Mouse (Mus musculus) midbrain, embryonic 12.5 days (tissue): ENCODE data around the gene Serpine2. TPM values are rescaled to one million over a fixed set of nuclear protein-coding genes. Genes with fewer than 3 reads are reported as not detected.

Source experiments
- ATAC-seq: fragments of 200-750 bp; cut with Nextera tagmentation; 2 replicates; pipeline ENCODE4 v1.8.0; 2017; ENCODE audit warnings: low read depth, moderate TSS enrichment, moderate library complexity; ENCODE audit not compliant: low FRiP score
- H3K27ac ChIP-seq: fragments of 300-500 bp; sonication (generic); replicated peaks from 2 replicates; pipeline ENCODE4 v1.5.1; 2016; ENCODE audit warnings: mild to moderate bottlenecking
- H3K27me3 ChIP-seq: fragments of 300-500 bp; sonication (generic); 2 replicates; pipeline ENCODE4 v1.6.1; 2016; ENCODE audit warnings: mild to moderate bottlenecking
- H3K36me3 ChIP-seq: fragments of 300-500 bp; sonication (generic); 2 replicates; pipeline ENCODE4 v1.6.1; 2016
- H3K4me1 ChIP-seq: fragments of 300-500 bp; sonication (generic); 2 replicates; pipeline ENCODE4 v1.6.1; 2016
- H3K4me2 ChIP-seq: fragments of 300-500 bp; sonication (generic); replicated peaks from 2 replicates; pipeline ENCODE4 v1.6.1; 2016; ENCODE audit warnings: mild to moderate bottlenecking, moderate library complexity
- H3K4me3 ChIP-seq: fragments of 300-500 bp; sonication (generic); 2 replicates; pipeline ENCODE4 v1.5.1; 2016; ENCODE audit warnings: mild to moderate bottlenecking
- H3K9ac ChIP-seq: fragments of 300-500 bp; sonication (generic); replicated peaks from 2 replicates; pipeline ENCODE4 v1.6.1; 2016; ENCODE audit warnings: mild to moderate bottlenecking, moderate library complexity
- H3K9me3 ChIP-seq: fragments of 300-500 bp; sonication (generic); 2 replicates; pipeline ENCODE4 v1.6.1; 2016; ENCODE audit warnings: mild to moderate bottlenecking
- WGBS: fragments of 180-500 bp; shearing (Covaris S2); methylation state at CpG from one replicate; pipeline ENCODE4 v1.1.7; 2016; 5-methylcytosine and 5-hydroxymethylcytosine counted together
- polyA plus RNA-seq: library from polyadenylated mRNA; unstranded; fragments of >200 nt; fragmentation: Nextera tagmentation; extraction: Ambion mirVana; gene quantifications from 2 replicates; pipeline ENCODE4 v1.2.1, GENCODE M21; 2016

Serpine2 gene
- polyA plus RNA-seq, 1 experiment from 2014 or later = 78.8 TPM

DNA sequence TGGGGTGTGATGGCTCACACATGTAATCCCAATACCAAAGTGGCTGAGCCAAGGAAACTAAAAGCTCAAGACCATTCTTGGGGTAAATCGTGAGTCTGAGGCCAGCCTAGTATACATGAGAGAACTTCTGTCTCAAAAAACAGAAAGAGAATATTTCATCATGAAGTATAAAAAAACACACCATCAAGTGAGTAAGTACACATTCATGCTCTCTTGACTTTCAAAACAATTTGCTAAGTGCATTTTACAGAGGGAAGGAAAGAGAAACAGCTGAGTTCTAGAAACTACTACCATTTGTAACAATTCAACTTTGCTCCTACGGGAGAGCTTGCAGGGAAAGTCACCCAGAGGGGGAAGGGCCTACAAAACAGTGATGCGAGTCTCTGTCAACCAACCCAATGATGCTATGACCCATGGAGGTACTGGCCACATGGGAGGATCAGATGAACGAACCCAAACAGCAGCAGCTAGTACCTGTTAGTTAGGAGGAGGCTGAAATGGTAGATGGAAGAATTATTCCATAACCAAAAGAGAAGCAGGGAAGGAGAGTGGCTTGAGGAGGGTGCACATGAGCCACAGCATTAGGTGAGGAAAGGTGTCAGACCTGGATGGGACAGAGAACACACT, 108.2 kb downstream of the Serpine2 start:
- no peak overlapping the region for H3K4me3 ChIP-seq
- H3K27me3 ChIP-seq = no peaks in the 10 kb centered on the region
- ATAC-seq = no peak
- peaks cover 14% of the 10 kb centered on the region; the same call in 1 of the 2 replicates for H3K36me3 ChIP-seq
- no peak overlapping the region for H3K9ac ChIP-seq
- H3K4me1 ChIP-seq = no peaks in the 10 kb centered on the region
- no peaks in the 10 kb centered on the region for H3K9me3 ChIP-seq
- no peak overlapping the region for H3K27ac ChIP-seq
- 91% methylated on average over 4 of the region's 4 CpGs for WGBS
- H3K4me2 ChIP-seq = no peak overlapping the region

DNA sequence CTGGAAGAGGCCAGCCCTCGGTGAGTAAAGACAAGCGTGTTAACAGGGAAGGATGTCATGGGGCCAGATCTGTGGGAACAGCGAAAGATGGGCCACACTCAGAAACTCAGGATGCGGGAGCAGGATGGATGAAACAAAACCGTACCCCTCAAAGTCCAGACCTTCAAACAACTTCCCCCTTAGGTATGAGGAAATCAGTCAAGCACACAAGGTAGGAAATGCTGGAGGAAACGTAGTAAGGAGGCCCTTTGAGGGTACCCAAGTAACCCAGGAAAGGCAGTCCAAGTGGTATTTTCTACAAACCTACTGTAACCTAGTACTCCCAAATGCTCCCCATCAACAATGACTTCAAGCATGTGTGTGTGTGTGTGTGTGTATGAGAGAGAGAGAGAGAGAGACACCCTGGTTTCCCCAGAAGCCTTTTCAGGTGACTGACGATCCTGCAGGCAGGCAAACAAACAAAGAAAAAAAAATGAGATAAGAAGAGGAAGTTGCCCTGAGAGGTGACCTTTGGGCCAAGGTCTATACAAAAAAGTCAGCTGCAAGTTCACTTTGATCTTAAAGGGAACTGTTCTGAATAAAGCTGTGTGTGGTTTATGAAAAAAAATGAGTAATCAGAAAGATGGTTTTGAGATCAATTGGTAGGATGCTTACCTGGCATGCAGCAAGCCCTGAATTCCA, 108.8 kb downstream of the Serpine2 start:
- Histone ChIP-seq H3K27ac (no peak overlapping the region), H3K27me3 (no peaks in the 10 kb centered on the region), H3K4me2 (no peak overlapping the region), H3K9ac (no peak overlapping the region), H3K9me3 (no peaks in the 10 kb centered on the region), H3K4me3 (no peak overlapping the region), H3K36me3 (peaks cover 14% of the 10 kb centered on the region; the same call in 1 of the 2 replicates), H3K4me1 (no peaks in the 10 kb centered on the region)
- 86% methylated on average over 7 of the region's 7 CpGs for WGBS
- ATAC-seq = no peak

DNA sequence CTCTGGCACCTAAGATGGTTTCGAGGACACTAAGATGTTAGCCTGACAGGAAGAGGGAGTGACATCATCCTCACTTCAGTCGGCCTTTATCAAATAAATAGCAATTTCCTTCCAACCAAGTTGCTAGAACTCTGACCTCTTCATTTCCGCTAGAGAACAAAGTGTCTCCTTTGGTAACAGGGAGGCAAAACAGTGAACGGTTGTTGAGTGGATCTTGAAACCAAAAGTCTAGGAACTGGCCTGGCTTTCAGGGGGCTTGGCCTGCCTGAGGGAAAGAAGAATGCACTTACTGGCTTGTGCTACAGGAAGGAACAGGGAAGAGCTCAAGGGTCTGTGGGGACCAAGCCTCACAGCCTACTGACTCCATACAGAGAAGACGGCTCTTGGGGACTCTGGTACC, 109.8 kb downstream of the Serpine2 start:
- Histone ChIP-seq H3K27me3 (no peaks in the 10 kb centered on the region), H3K4me3 (no peak overlapping the region), H3K4me1 (no peaks in the 10 kb centered on the region), H3K4me2 (no peak overlapping the region), H3K9me3 (no peaks in the 10 kb centered on the region), H3K36me3 (peaks cover 14% of the 10 kb centered on the region; the same call in 1 of the 2 replicates), H3K9ac (no peak overlapping the region), H3K27ac (no peak overlapping the region)
- ATAC-seq = no peak
- 84% methylated on average over 5 of the region's 5 CpGs for WGBS

DNA sequence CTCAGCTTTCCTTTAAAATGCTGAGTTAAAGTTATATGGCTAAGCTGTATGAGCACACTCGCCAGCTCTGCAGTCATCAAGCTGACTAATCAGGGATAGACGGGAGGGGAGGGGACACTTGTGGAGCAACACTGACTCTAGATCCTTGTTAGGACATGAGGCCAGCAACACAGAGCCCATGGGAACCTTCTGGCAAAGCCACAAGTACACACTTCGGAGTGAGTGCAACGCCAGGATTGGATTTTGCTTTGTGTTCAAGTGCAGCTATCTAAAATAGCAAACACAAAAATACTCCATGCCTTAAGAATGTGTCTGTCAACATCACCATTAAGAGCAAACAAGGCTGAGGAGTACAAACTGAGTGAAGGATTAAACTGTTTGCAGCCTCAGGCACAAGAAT, 114.9 kb downstream of the Serpine2 start:
- Histone ChIP-seq H3K27ac (no peak overlapping the region), H3K4me2 (no peak overlapping the region), H3K4me3 (no peak overlapping the region), H3K9me3 (no peaks in the 10 kb centered on the region), H3K4me1 (no peaks in the 10 kb centered on the region), H3K27me3 (no peaks in the 10 kb centered on the region), H3K9ac (no peak overlapping the region), H3K36me3 (0 out of 2 replicates have a peak, but pooled peaks cover 8% of the 10 kb centered on the region)
- ATAC-seq = no peak
- 88% methylated on average over 4 of the region's 4 CpGs for WGBS

Other genes starting within 250 kb of the Serpine2 start
- 0.31 TPM in 1 of 2 replicates, not detected in the other for gene Ap1s3, start 189.2 kb downstream of the Serpine2 start, polyA plus RNA-seq
- gene Mrpl44, start 85.2 kb downstream of the Serpine2 start, polyA plus RNA-seq = 50.4 and 51.4 TPM in 2 replicates
- 57.5 and 65.4 TPM in 2 replicates for gene Wdfy1, start 85.0 kb downstream of the Serpine2 start, polyA plus RNA-seq